Mouse (Mus musculus): ENCODE data around the gene Gm10644. TPM values are rescaled to one million over a fixed set of nuclear protein-coding genes. Genes with fewer than 3 reads are reported as not detected.
A peak's percentile ranks its signal among the peaks of the same experiment; 100 is the strongest.

Gene Gm10644
- polyA plus RNA-seq, 1 experiment from 2014 or later, result 0.88 TPM

GRCm38 (mm10) chr8:83976779-83977350 lies 21.9 kb upstream of the Gm10644 start:
- Histone ChIP-seq H3K36me3 (replicated peaks) (peaks cover 18% of the 10 kb centered on the region), H3K9me3 (no peaks in the 10 kb centered on the region), H3K27me3 (no peaks in the 10 kb centered on the region), H3K4me1 (peaks cover 39% of the 10 kb centered on the region), H3K4me3 (replicated peaks) (no peak overlapping the region), H3K9ac (no peak overlapping the region), H3K4me2 (no peak overlapping the region), H3K27ac (no peak overlapping the region)
- WGBS, result 89% methylated on average over 5 of the region's 5 CpGs
- ATAC-seq (ENCODE audit: low FRiP score), result no peak

DNA sequence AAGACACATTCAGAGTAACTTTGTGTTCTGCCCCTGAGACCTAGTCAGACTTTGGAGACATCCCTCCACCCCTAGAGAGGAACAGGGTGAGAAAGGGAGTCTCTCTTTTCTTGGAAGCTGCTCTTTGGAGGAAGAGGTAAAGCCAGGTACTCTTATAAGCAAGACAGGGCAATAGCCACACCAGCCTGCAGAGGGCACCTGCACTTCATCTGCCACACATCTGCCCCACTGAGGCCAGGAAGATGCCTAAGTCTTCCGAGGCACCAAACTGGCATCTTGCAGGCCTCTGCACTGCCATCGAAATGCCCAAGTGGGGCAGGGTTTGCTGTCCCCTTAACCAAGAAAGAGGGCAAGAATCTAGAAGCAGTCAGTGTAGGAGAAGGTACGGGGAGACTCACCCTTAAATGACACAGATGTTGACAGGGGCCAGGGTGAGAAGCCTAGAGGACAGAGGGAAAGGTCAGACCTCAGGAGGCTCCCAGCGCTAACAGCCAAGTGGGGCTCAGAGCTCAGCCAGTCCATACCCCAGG lies 21.2 kb upstream of the Gm10644 start:
- H3K36me3 ChIP-seq (replicated peaks), result peaks cover 11% of the 10 kb centered on the region
- peaks cover 44% of the 10 kb centered on the region for H3K4me1 ChIP-seq
- no peak overlapping the region for H3K4me3 ChIP-seq (replicated peaks)
- H3K4me2 ChIP-seq, result no peak overlapping the region
- H3K9me3 ChIP-seq, result no peaks in the 10 kb centered on the region
- no peak for ATAC-seq (ENCODE audit: low FRiP score)
- no peak overlapping the region for H3K9ac ChIP-seq
- no peaks in the 10 kb centered on the region for H3K27me3 ChIP-seq
- 82% methylated on average over 4 of the region's 4 CpGs for WGBS
- no peak overlapping the region for H3K27ac ChIP-seq

DNA sequence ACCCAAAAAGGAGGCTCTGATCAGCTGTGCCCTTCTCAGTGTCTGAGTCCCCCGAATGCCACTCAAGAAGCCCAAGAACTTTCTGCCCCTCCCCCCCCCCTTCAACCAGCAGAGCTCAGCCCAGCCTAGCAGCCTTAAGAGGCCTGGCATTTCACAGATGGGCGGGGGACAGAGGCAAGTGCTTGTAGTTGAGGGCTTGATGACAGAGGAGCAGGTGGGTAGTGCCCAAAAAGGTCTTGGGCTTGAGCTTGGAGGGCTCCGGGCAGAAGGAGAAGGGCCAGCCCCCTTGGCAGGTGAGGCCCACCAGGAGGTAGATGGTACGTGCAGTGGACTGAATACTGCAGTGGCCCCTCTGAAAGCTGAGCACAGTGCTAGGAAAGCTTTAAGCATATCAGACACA lies 19.5 kb upstream of the Gm10644 start:
- ATAC-seq (ENCODE audit: low FRiP score), result no peak
- Histone ChIP-seq H3K36me3 (replicated peaks) (peaks cover 9% of the 10 kb centered on the region), H3K27ac (no peak overlapping the region), H3K4me3 (replicated peaks) (no peak overlapping the region; the same call in 1 of the 2 replicates), H3K9me3 (no peaks in the 10 kb centered on the region), H3K9ac (0 out of 2 replicates have a peak overlapping the region, but pooled peaks have one; percentile 86), H3K27me3 (no peaks in the 10 kb centered on the region), H3K4me2 (peak overlapping the region; percentile 99), H3K4me1 (peaks cover 44% of the 10 kb centered on the region)
- WGBS, result 73% methylated on average over 4 of the region's 4 CpGs

- peaks cover 18% of the 10 kb centered on the region for H3K36me3 ChIP-seq (replicated peaks)
- H3K4me2 ChIP-seq, result peak overlapping the region; percentile 99
- H3K9me3 ChIP-seq, result no peaks in the 10 kb centered on the region
- WGBS, result 6% methylated on average over 21 of the region's 37 CpGs
- no peak for ATAC-seq (ENCODE audit: low FRiP score)
- H3K9ac ChIP-seq, result peak overlapping the region; percentile 86
- peak overlapping the region; percentile 73 for H3K27ac ChIP-seq
- peaks cover 43% of the 10 kb centered on the region for H3K4me1 ChIP-seq
- H3K4me3 ChIP-seq (replicated peaks), result peak overlapping the region; percentile 93
- no peaks in the 10 kb centered on the region for H3K27me3 ChIP-seq
Measured at GRCm38 (mm10) chr8:83973161-83974031, 18.4 kb upstream of the Gm10644 start.

DNA sequence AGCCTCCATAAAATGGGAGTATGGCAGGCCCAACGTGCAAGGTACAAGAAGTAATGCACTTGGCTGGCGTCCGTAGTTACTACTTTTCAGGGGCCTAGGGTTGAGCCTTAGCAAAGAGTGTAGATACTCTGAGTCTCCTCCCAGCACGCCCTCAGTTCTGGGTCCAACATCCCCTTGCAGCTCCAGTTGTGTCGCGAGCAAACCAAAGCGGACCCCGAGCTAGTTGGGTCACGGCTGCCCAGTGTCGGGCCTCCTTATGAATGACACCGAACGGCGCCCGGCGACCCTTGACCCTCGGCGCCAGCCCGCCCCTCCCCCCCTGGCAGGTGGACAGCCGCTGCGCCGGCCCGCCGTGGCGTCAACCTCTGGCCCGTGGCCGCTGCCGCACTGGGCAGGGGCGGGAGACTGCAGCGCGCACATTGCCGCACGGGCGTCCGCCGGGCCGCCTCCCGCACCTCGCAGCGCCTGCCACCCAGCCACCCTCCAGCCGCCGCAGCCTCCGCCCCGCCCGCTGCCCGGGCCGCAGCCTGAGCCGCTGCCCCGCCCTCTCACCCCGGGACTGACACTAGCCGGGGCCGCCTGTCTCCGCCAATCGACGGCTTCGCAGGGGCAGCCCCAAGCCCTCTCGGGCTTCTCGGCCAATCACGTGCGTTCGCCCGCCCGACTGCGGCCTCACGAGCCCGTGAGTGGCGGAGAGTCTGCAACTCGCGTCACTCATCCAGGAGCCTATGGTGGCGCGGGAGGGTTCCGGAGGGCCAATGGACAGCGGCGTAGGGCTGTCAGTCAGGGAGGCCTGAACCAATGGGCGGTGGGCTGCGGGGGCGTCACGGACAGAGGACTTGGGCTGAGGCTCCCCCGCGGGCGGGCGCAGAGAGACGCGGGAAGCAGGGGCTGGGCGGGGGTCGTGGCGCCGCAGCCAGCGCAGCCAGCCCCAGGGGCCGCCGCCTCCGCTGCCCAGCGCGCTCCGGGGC lies 17.4 kb upstream of the Gm10644 start, which contains the start of gene Prkaca:
Gene Prkaca (plus strand): TSS at position 844 of the 971 bp plus-strand sequence.
- peak within 1 kb of the TSS; percentile 99 for H3K4me2 ChIP-seq
- peak within 1 kb of the TSS; percentile 93 for H3K4me3 ChIP-seq (replicated peaks)
- peak; percentile 100 for ATAC-seq (ENCODE audit: low FRiP score)
- peaks cover 34% of the 10 kb centered on the region for H3K4me1 ChIP-seq
- no peaks in the 10 kb centered on the region for H3K9me3 ChIP-seq
- peak within 1 kb of the TSS; percentile 82 for H3K27ac ChIP-seq
- H3K36me3 ChIP-seq (replicated peaks), result peaks cover 25% of the 10 kb centered on the region
- H3K27me3 ChIP-seq, result no peaks in the 10 kb centered on the region
- under 1% methylated on average over 78 of the region's 94 CpGs for WGBS
- H3K9ac ChIP-seq, result peak within 1 kb of the TSS; percentile 86

GRCm38 (mm10) chr8:83971661-83972060 lies 16.7 kb upstream of the Gm10644 start:
- Histone ChIP-seq H3K4me3 (replicated peaks) (peak overlapping the region; percentile 93; the same call in 1 of the 2 replicates), H3K27ac (no peak overlapping the region), H3K9ac (peak overlapping the region; percentile 79; the same call in 1 of the 2 replicates), H3K4me2 (peak overlapping the region; percentile 95), H3K27me3 (no peaks in the 10 kb centered on the region), H3K36me3 (replicated peaks) (peaks cover 27% of the 10 kb centered on the region), H3K9me3 (no peaks in the 10 kb centered on the region), H3K4me1 (peaks cover 26% of the 10 kb centered on the region)
- ATAC-seq (ENCODE audit: low FRiP score), result no peak
- WGBS, result 71% methylated on average over 6 of the region's 6 CpGs

DNA sequence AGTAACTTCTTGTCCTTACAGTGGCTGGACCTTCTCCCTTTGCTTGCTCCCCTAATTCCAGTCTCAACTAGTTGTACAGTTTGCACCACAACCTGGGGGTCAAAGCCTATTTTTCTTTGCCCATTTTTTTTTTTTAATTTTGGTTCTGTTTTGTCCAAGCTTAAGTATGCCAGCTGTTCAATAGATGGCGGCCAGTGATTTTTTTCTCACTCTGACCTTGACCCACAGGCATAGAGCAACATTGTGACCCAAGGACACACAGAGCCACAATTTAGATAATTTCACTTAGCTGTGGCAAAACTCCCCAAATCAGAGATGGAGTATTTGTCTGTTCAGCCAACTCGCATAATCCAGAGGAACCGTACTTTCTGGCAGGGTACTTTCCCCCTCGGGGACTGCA lies 16.1 kb upstream of the Gm10644 start:
- peaks cover 27% of the 10 kb centered on the region for H3K36me3 ChIP-seq (replicated peaks)
- no peak overlapping the region for H3K9ac ChIP-seq
- H3K4me3 ChIP-seq (replicated peaks), result no peak overlapping the region
- 87% methylated on average over 4 of the region's 4 CpGs for whole genome bisulfite sequencing
- no peaks in the 10 kb centered on the region for H3K9me3 ChIP-seq
- ATAC-seq (ENCODE audit: low FRiP score), result no peak
- H3K4me2 ChIP-seq, result no peak overlapping the region
- H3K27ac ChIP-seq, result no peak overlapping the region
- no peaks in the 10 kb centered on the region for H3K27me3 ChIP-seq
- peaks cover 26% of the 10 kb centered on the region for H3K4me1 ChIP-seq

- no peak for ATAC-seq (ENCODE audit: low FRiP score)
- Histone ChIP-seq H3K4me1 (peaks cover 9% of the 10 kb centered on the region), H3K36me3 (replicated peaks) (peaks cover 39% of the 10 kb centered on the region), H3K4me3 (replicated peaks) (no peak overlapping the region), H3K9ac (no peak overlapping the region), H3K27ac (no peak overlapping the region), H3K27me3 (no peaks in the 10 kb centered on the region), H3K4me2 (no peak overlapping the region), H3K9me3 (no peaks in the 10 kb centered on the region)
- 94% methylated on average over 7 of the region's 7 CpGs for WGBS
Measured at GRCm38 (mm10) chr8:83967701-83968100, 12.7 kb upstream of the Gm10644 start.

GRCm38 (mm10) chr8:83964015-83964765 lies 9.2 kb upstream of the Gm10644 start:
- Histone ChIP-seq H3K4me2 (no peak overlapping the region), H3K9me3 (no peaks in the 10 kb centered on the region), H3K27ac (no peak overlapping the region), H3K4me1 (no peaks in the 10 kb centered on the region), H3K27me3 (no peaks in the 10 kb centered on the region), H3K4me3 (replicated peaks) (no peak overlapping the region), H3K9ac (no peak overlapping the region), H3K36me3 (replicated peaks) (peaks cover 30% of the 10 kb centered on the region)
- ATAC-seq (ENCODE audit: low FRiP score), result no peak
- 92% methylated on average over 5 of the region's 5 CpGs for WGBS

- H3K9me3 ChIP-seq, result no peaks in the 10 kb centered on the region
- 38% methylated on average over 1 of the region's 1 CpGs for WGBS
- ATAC-seq (ENCODE audit: low FRiP score), result no peak
Measured at GRCm38 (mm10) chr8:83956789-83957188, 1.8 kb upstream of the Gm10644 start.

DNA sequence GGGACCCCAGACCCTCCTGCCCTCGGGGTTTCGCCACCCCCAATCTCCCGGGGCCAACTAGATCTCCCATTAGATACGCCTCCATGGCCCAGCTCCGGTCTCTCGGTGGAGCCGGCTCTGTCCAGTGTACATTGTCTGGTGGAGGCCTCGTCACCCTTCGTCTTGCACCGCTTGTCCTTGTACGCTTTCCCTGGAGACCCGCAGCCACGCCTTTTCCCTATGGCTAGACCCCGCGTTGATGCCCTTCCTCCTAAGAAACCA lies 883 bp upstream of the Gm10644 start:
- H3K27ac ChIP-seq, result no peak overlapping the region
- peak overlapping the region; percentile 72 for H3K4me3 ChIP-seq (replicated peaks)
- no peak for ATAC-seq (ENCODE audit: low FRiP score)
- H3K9me3 ChIP-seq, result no peaks in the 10 kb centered on the region
- WGBS, result 1% methylated on average over 15 of the region's 15 CpGs
- H3K27me3 ChIP-seq, result no peaks in the 10 kb centered on the region
- H3K4me1 ChIP-seq, result peaks cover 23% of the 10 kb centered on the region
- peak overlapping the region; percentile 91 for H3K4me2 ChIP-seq
- H3K36me3 ChIP-seq (replicated peaks), result no peaks in the 10 kb centered on the region
- peak overlapping the region; percentile 69 for H3K9ac ChIP-seq

More at GRCm38 (mm10) chr8:83956789-83957188, 1.8 kb upstream of the Gm10644 start:
- no peaks in the 10 kb centered on the region for H3K36me3 ChIP-seq (replicated peaks)
- H3K4me2 ChIP-seq, result peak overlapping the region; percentile 91
- H3K4me3 ChIP-seq (replicated peaks), result peak overlapping the region; percentile 72
- no peak overlapping the region for H3K27ac ChIP-seq
- H3K27me3 ChIP-seq, result no peaks in the 10 kb centered on the region
- H3K9ac ChIP-seq, result peak overlapping the region; percentile 69
- peaks cover 23% of the 10 kb centered on the region for H3K4me1 ChIP-seq
